Mouse (Mus musculus): ENCODE results near the gene Cisd3. TPM values are rescaled to one million over a fixed set of nuclear protein-coding genes. Genes with fewer than 3 reads are reported as not detected.

The Cisd3 gene
- polyA plus RNA-seq, 1 experiment from 2014 or later = 19.0 TPM

DNA sequence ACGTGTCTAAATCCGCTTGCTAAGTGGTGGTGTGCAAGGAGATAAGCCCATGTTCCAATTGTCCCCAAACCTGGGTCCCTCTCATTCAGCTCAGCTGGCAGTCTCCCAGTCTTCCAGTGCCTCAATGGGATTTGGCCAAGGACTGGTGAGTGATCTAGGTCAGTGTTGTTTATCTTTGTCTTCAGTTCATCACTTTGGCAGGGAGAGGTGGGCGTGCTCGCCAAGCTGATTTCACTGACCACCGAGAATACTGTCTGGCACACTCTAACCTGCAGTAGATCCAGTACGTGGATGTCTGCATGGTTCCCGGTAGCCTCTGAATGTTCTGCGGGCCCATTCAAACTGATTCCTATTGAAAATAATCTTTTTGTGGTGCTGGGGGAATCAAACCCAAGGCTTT is 28.3 kb downstream of the Cisd3 start:
- Histone ChIP-seq H3K9me3 (ENCODE audit: control insufficient read depth, low read length) (no peaks in the 10 kb centered on the region), H3K4me3 (ENCODE audit: low read depth, low read length) (no peak overlapping the region), H3K4me1 (ENCODE audit: control insufficient read depth, insufficient read depth, low read length) (no peaks in the 10 kb centered on the region), H3K4me2 (no peak overlapping the region), H3K27me3 (ENCODE audit: control insufficient read depth, insufficient read depth, low read length) (no peaks in the 10 kb centered on the region), H3K9ac (ENCODE audit: low read length) (no peak overlapping the region), H3K36me3 (ENCODE audit: control insufficient read depth, insufficient read depth, low read length) (peaks cover 11% of the 10 kb centered on the region; the same call in 1 of the 2 replicates), H3K27ac (ENCODE audit: low read depth, low read length) (no peak overlapping the region)
- WGBS = 93% methylated on average over 8 of the region's 8 CpGs
- DNase-seq (ENCODE audit: low spot score, missing footprints) = no peak
- ATAC-seq (ENCODE audit: low FRiP score) = no peak

DNA sequence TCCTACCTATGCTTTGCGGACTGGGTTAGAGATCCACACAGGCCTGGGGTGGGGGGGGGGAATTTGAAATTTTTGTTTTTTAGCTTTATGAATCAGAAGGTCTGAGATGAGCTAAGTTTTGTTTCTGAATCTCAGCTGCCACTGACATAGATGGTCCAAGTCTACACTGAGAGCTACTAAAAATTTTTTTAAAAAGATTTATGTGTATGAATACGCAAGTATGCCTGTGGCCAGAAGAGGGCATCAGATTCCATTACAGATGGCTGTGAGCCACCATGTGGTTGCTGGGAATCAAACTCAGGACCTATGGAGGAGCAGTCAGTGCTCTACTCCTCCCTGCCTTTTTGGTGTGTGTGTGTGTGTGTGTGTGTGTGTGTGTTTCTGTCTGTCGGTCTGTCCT is 28.7 kb downstream of the Cisd3 start:
- no peak for ATAC-seq (ENCODE audit: low FRiP score)
- no peak for DNase-seq (ENCODE audit: low spot score, missing footprints)
- no peaks in the 10 kb centered on the region for H3K4me1 ChIP-seq (ENCODE audit: control insufficient read depth, insufficient read depth, low read length)
- no peak overlapping the region for H3K9ac ChIP-seq (ENCODE audit: low read length)
- no peaks in the 10 kb centered on the region for H3K9me3 ChIP-seq (ENCODE audit: control insufficient read depth, low read length)
- no peak overlapping the region for H3K27ac ChIP-seq (ENCODE audit: low read depth, low read length)
- peaks cover 11% of the 10 kb centered on the region; the same call in 1 of the 2 replicates for H3K36me3 ChIP-seq (ENCODE audit: control insufficient read depth, insufficient read depth, low read length)
- no peaks in the 10 kb centered on the region for H3K27me3 ChIP-seq (ENCODE audit: control insufficient read depth, insufficient read depth, low read length)
- 92% methylated on average over 3 of the region's 3 CpGs for WGBS
- H3K4me3 ChIP-seq (ENCODE audit: low read depth, low read length) = no peak overlapping the region
- no peak overlapping the region for H3K4me2 ChIP-seq

DNA sequence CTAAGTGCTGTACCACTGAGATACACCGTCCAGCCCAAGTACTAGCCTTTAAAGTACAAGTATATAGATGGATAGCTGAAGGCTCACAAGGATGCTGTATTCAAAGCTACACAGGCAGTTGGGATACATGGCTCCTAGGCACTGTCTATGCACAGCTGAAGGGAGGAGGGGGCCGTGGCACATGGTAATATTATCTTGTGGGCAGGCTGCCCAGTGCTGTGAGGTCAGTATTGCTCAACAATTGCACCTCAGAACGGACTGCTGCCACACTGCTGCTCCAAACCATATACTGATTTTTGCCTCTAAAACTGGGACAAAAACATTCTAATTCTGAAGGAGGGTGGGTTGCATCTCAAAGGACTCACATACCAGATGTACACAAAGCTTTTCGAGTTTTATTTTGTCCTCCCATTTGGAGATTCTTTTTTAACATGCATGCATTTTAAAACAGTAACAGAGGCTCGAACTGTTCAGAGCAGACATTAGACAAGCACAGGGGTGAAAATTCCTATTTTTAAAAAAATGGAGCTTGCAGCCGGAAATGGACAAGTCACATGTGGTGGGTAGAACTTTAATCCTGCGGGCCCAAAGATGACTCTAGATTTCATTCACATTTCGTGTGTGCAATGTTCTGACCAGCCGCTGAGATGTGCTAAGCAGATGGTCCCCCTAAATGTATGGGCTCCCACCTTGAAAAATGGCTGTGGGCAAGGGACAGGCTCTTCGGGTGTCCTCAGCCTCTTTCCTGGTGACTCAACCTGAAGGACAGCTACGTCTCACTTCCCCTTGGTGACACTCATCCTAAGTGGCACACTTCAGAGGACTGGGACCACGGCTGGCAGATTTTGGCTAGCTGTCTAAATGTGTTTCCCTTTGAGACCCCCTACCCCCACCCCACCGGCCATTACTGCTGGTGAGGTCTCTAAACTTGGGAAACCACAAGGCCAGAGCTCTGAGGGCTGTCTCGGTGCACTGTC is 29.4 kb downstream of the Cisd3 start:
- H3K4me2 ChIP-seq = no peak overlapping the region
- no peak for DNase-seq (ENCODE audit: low spot score, missing footprints)
- no peaks in the 10 kb centered on the region for H3K4me1 ChIP-seq (ENCODE audit: control insufficient read depth, insufficient read depth, low read length)
- H3K27me3 ChIP-seq (ENCODE audit: control insufficient read depth, insufficient read depth, low read length) = no peaks in the 10 kb centered on the region
- no peaks in the 10 kb centered on the region for H3K9me3 ChIP-seq (ENCODE audit: control insufficient read depth, low read length)
- 92% methylated on average over 14 of the region's 14 CpGs for WGBS
- no peak overlapping the region for H3K4me3 ChIP-seq (ENCODE audit: low read depth, low read length)
- H3K9ac ChIP-seq (ENCODE audit: low read length) = no peak overlapping the region
- H3K27ac ChIP-seq (ENCODE audit: low read depth, low read length) = no peak overlapping the region
- ATAC-seq (ENCODE audit: low FRiP score) = no peak
- peaks cover 18% of the 10 kb centered on the region for H3K36me3 ChIP-seq (ENCODE audit: control insufficient read depth, insufficient read depth, low read length)

DNA sequence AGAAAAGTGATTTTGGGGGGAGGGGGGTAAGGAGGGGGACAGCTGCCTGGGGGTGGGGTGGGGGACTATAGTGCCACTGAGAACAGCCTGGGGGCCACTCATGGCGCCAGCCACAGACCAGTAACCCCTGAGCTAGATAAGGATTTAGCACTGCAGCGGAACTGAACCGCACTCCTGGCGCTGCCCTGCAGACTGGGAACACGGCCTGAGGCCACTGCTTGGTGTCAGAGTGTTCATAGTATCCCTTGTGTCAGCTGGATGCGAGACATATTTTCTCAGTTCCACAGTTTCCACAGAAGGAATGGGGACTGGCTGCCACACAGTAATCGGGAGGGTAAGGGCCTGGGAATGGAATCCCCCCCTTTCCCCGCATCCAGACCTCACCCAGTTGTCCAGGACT is 30.4 kb downstream of the Cisd3 start:
- Histone ChIP-seq H3K27me3 (ENCODE audit: control insufficient read depth, insufficient read depth, low read length) (no peaks in the 10 kb centered on the region), H3K36me3 (ENCODE audit: control insufficient read depth, insufficient read depth, low read length) (peaks cover 18% of the 10 kb centered on the region), H3K4me1 (ENCODE audit: control insufficient read depth, insufficient read depth, low read length) (no peaks in the 10 kb centered on the region), H3K9ac (ENCODE audit: low read length) (no peak overlapping the region), H3K27ac (ENCODE audit: low read depth, low read length) (no peak overlapping the region), H3K4me2 (no peak overlapping the region), H3K4me3 (ENCODE audit: low read depth, low read length) (no peak overlapping the region), H3K9me3 (ENCODE audit: control insufficient read depth, low read length) (no peaks in the 10 kb centered on the region)
- no peak for ATAC-seq (ENCODE audit: low FRiP score)
- 87% methylated on average over 8 of the region's 8 CpGs for WGBS
- no peak for DNase-seq (ENCODE audit: low spot score, missing footprints)

DNA sequence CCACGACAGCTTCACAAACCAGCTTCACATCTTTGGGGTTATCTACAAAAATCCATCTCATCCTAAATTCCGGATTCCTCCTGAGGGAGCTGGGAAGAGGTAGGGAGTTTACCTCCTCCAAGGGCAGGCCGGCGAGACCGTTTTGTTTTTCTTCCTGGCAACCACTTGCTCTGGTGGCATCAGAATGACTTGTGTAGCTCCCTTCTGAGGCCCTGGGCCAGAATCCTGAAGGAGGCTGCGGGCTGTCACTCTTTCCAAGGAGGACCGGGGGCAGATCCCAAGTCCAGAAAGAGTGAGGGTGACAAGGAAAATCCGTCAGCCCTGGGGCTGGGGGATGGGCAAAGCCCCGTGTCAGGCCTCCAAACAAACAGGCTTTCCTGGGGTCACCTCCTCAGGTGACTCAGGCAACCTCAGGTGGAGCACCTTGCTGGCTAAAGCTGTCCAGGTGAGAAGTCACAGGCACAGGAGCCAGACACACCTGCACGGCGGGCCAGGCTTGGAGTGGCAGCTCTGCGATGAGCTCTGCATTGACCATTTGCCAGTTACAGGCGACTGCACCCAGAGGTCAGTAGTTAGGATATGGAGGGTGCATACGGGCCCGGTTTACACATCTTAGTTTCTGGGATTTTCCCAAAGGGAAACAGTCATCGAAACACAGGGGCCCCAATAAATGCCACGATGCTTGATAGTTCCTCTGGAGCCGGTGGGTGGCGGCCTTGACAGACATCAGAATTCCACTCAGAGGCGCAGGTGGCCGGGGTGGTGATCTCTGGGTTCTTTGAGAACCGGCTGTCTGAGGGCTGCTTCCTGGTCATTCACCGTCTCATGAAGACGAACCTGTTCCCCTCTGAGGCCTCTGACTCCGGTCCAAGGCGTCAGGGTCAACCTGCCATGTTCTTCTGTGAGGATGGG is 32.0 kb downstream of the Cisd3 start:
- Histone ChIP-seq H3K4me2 (no peak overlapping the region), H3K9ac (ENCODE audit: low read length) (no peak overlapping the region), H3K4me3 (ENCODE audit: low read depth, low read length) (no peak overlapping the region), H3K27me3 (ENCODE audit: control insufficient read depth, insufficient read depth, low read length) (no peaks in the 10 kb centered on the region), H3K36me3 (ENCODE audit: control insufficient read depth, insufficient read depth, low read length) (peaks cover 30% of the 10 kb centered on the region), H3K9me3 (ENCODE audit: control insufficient read depth, low read length) (no peaks in the 10 kb centered on the region; the same call in 1 of the 2 replicates), H3K27ac (ENCODE audit: low read depth, low read length) (no peak overlapping the region), H3K4me1 (ENCODE audit: control insufficient read depth, insufficient read depth, low read length) (no peaks in the 10 kb centered on the region)
- DNase-seq (ENCODE audit: low spot score, missing footprints) = no peak
- WGBS = 91% methylated on average over 26 of the region's 26 CpGs
- ATAC-seq (ENCODE audit: low FRiP score) = no peak

DNA sequence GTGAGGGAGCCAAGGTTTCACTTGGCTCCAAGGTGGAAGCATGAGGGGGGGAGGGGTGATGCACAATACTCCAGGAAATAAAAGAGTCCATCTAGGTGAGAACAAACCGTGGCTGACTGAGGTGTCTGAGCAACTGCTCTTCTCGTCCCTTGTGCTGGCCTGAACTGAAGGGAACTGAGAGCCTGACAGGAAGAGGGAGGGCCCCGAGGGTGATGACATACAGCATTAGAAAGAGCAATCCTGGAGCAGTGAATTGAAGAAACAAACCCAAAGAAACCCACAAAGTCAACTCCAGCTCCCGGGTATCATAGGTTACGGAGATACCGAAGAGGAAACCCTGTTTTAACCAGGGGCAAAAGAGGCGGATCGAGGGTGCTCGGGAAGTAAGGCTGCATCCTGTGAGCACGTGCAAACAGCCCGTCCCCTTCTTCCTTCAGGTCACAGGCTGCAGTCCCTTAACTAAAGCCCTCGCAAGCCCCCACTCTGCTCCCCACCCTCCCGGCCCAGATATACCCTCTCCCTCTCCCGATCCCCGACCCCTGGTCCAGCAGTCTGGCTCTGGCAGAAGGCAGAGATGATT is 32.7 kb downstream of the Cisd3 start:
- Histone ChIP-seq H3K9me3 (ENCODE audit: control insufficient read depth, low read length) (no peaks in the 10 kb centered on the region; the same call in 1 of the 2 replicates), H3K27me3 (ENCODE audit: control insufficient read depth, insufficient read depth, low read length) (no peaks in the 10 kb centered on the region), H3K4me2 (no peak overlapping the region), H3K9ac (ENCODE audit: low read length) (no peak overlapping the region), H3K4me1 (ENCODE audit: control insufficient read depth, insufficient read depth, low read length) (no peaks in the 10 kb centered on the region), H3K27ac (ENCODE audit: low read depth, low read length) (no peak overlapping the region), H3K36me3 (ENCODE audit: control insufficient read depth, insufficient read depth, low read length) (peaks cover 31% of the 10 kb centered on the region), H3K4me3 (ENCODE audit: low read depth, low read length) (no peak overlapping the region)
- 87% methylated on average over 15 of the region's 15 CpGs for WGBS
- ATAC-seq (ENCODE audit: low FRiP score) (no peak), DNase-seq (ENCODE audit: low spot score, missing footprints) (no peak)

DNA sequence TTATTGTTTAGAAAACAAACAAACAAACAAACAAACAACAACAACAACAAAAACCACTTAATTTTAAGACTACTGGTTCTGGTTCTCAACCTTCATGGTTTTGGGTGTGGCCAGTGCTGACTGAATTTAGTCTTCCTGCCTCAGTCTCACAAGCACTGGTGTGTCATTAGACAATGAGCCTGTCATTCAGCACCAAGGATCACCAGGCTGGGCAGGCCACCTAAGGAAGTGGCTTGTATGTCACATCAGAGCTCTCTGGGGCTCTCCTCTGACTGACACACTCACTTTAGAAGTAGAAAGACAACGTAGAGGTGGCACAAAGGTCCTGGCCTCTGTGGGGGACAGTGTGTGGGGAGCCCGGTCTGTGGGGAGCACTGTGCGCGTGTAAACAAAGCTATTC is 33.4 kb downstream of the Cisd3 start:
- Histone ChIP-seq H3K4me2 (no peak overlapping the region), H3K27me3 (ENCODE audit: control insufficient read depth, insufficient read depth, low read length) (no peaks in the 10 kb centered on the region), H3K9ac (ENCODE audit: low read length) (no peak overlapping the region), H3K36me3 (ENCODE audit: control insufficient read depth, insufficient read depth, low read length) (peaks cover 29% of the 10 kb centered on the region), H3K27ac (ENCODE audit: low read depth, low read length) (no peak overlapping the region), H3K9me3 (ENCODE audit: control insufficient read depth, low read length) (no peaks in the 10 kb centered on the region; the same call in 1 of the 2 replicates), H3K4me3 (ENCODE audit: low read depth, low read length) (no peak overlapping the region), H3K4me1 (ENCODE audit: control insufficient read depth, insufficient read depth, low read length) (no peaks in the 10 kb centered on the region)
- DNase-seq (ENCODE audit: low spot score, missing footprints) = no peak
- ATAC-seq (ENCODE audit: low FRiP score) = no peak
- 94% methylated on average over 4 of the region's 4 CpGs for WGBS

DNA sequence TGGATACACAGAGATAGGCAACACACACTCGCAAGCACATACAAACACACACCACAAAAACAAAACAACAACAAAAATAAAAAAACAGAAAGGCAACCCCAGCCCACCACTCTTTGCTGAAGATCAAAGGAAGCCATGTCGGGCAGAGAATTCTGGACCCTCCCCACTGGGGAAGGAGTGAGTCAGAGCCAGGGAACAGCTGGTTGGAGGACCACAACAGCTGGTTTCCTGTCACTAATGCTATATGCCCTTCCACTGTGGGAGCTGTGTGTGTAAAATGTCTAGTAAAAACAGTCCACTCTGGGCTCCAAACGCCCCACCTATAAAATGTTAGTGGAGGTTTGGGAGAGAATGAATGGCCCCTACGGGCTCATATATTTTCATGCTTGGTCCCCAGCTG is 35.7 kb downstream of the Cisd3 start:
- ATAC-seq (ENCODE audit: low FRiP score) = no peak
- no peak overlapping the region for H3K4me2 ChIP-seq
- no peak overlapping the region for H3K4me3 ChIP-seq (ENCODE audit: low read depth, low read length)
- H3K27me3 ChIP-seq (ENCODE audit: control insufficient read depth, insufficient read depth, low read length) = no peaks in the 10 kb centered on the region
- WGBS = 97% methylated on average over 4 of the region's 4 CpGs
- H3K36me3 ChIP-seq (ENCODE audit: control insufficient read depth, insufficient read depth, low read length) = peaks cover 40% of the 10 kb centered on the region
- H3K9me3 ChIP-seq (ENCODE audit: control insufficient read depth, low read length) = no peaks in the 10 kb centered on the region; the same call in 1 of the 2 replicates
- DNase-seq (ENCODE audit: low spot score, missing footprints) = no peak
- H3K9ac ChIP-seq (ENCODE audit: low read length) = no peak overlapping the region
- no peaks in the 10 kb centered on the region for H3K4me1 ChIP-seq (ENCODE audit: control insufficient read depth, insufficient read depth, low read length)
- H3K27ac ChIP-seq (ENCODE audit: low read depth, low read length) = no peak overlapping the region

All from midbrain, embryonic 11.5 days (tissue).